Mouse (Mus musculus) intestine, embryonic 16.5 days (tissue): Measurements from ENCODE around the gene Pan2. TPM values are rescaled to one million over a fixed set of nuclear protein-coding genes. Genes with fewer than 3 reads are reported as not detected.
"Not testable (repeated sequence)": the region's sequence is repeated elsewhere in the genome, so short reads cannot be mapped to it uniquely, and the experiment has no call there.

Source experiments
- ATAC-seq: fragments of 200-750 bp; cut with Nextera tagmentation; 2 replicates; pipeline ENCODE4 v1.8.0; 2017; ENCODE audit warnings: moderate TSS enrichment, moderate library complexity
- H3K27ac ChIP-seq: fragments of 300-500 bp; sonication (generic); 2 replicates; pipeline ENCODE4 v1.5.1; 2014; ENCODE audit warnings: mild to moderate bottlenecking, low read length
- H3K27me3 ChIP-seq: fragments of 300-500 bp; sonication (generic); replicated peaks from 2 replicates; pipeline ENCODE4 v1.6.1; 2014; ENCODE audit warnings: low read length, control low read depth, mixed read lengths; ENCODE audit not compliant: control insufficient read depth, insufficient read depth
- H3K36me3 ChIP-seq: fragments of 300-500 bp; sonication (generic); 2 replicates; pipeline ENCODE4 v1.6.1; 2014; ENCODE audit warnings: low read length, control low read depth; ENCODE audit not compliant: control insufficient read depth, insufficient read depth
- H3K4me1 ChIP-seq: fragments of 300-500 bp; sonication (generic); 2 replicates; pipeline ENCODE4 v1.6.1; 2014; ENCODE audit warnings: low read length, control low read depth, mixed read lengths; ENCODE audit not compliant: control insufficient read depth, insufficient read depth
- H3K4me2 ChIP-seq: fragments of 300-500 bp; sonication (generic); 2 replicates; pipeline ENCODE4 v1.6.1; 2014; ENCODE audit warnings: low read depth, low read length, control low read depth
- H3K4me3 ChIP-seq: fragments of 300-500 bp; sonication (generic); 2 replicates; pipeline ENCODE4 v1.5.1; 2014; ENCODE audit warnings: mild to moderate bottlenecking, low read length
- H3K9ac ChIP-seq: fragments of 300-500 bp; sonication (generic); 2 replicates; pipeline ENCODE4 v1.6.1; 2014; ENCODE audit warnings: low read depth, low read length
- H3K9me3 ChIP-seq: fragments of 300-500 bp; sonication (generic); 2 replicates; pipeline ENCODE4 v1.6.1; 2016; ENCODE audit warnings: low read length, control low read depth; ENCODE audit not compliant: control insufficient read depth
- WGBS: fragments of 180-500 bp; shearing (Covaris S2); extraction: QIAGEN DNeasy Blood & Tissue Kit; methylation state at CpG from one replicate; pipeline ENCODE4 v1.1.7; 2014; 5-methylcytosine and 5-hydroxymethylcytosine counted together
- polyA plus RNA-seq: library from polyadenylated mRNA; unstranded; fragments of >200 nt; fragmentation: Nextera tagmentation; extraction: Ambion mirVana; gene quantifications from 2 replicates; pipeline ENCODE4 v1.2.1, GENCODE M21; 2015

Pan2 gene
- polyA plus RNA-seq, 1 experiment from 2014 or later = 25.5 TPM

- Histone ChIP-seq H3K36me3 (peaks cover 25% of the 10 kb centered on the region), H3K4me1 (peaks cover 10% of the 10 kb centered on the region), H3K4me3 (no peak overlapping the region), H3K9me3 (no peaks in the 10 kb centered on the region), H3K27ac (no peak overlapping the region), H3K27me3 (no peaks in the 10 kb centered on the region), H3K4me2 (no peak overlapping the region), H3K9ac (no peak overlapping the region)
- no peak for ATAC-seq
- 94% methylated on average over 8 of the region's 8 CpGs for WGBS
These were observed 23.7 kb downstream of the Pan2 start for GRCm38 (mm10) chr10:128326825-128327224.

- no peak overlapping the region for H3K4me2 ChIP-seq
- no peak for ATAC-seq
- H3K9ac ChIP-seq = no peak overlapping the region
- no peaks in the 10 kb centered on the region for H3K27me3 ChIP-seq
- peaks cover 25% of the 10 kb centered on the region for H3K36me3 ChIP-seq
- no peak overlapping the region for H3K27ac ChIP-seq
- H3K4me3 ChIP-seq = no peak overlapping the region
- WGBS = 87% methylated on average over 10 of the region's 10 CpGs
- H3K4me1 ChIP-seq = peaks cover 10% of the 10 kb centered on the region
- no peaks in the 10 kb centered on the region for H3K9me3 ChIP-seq
These were observed 24.5 kb downstream of the Pan2 start for GRCm38 (mm10) chr10:128327610-128328009.

DNA sequence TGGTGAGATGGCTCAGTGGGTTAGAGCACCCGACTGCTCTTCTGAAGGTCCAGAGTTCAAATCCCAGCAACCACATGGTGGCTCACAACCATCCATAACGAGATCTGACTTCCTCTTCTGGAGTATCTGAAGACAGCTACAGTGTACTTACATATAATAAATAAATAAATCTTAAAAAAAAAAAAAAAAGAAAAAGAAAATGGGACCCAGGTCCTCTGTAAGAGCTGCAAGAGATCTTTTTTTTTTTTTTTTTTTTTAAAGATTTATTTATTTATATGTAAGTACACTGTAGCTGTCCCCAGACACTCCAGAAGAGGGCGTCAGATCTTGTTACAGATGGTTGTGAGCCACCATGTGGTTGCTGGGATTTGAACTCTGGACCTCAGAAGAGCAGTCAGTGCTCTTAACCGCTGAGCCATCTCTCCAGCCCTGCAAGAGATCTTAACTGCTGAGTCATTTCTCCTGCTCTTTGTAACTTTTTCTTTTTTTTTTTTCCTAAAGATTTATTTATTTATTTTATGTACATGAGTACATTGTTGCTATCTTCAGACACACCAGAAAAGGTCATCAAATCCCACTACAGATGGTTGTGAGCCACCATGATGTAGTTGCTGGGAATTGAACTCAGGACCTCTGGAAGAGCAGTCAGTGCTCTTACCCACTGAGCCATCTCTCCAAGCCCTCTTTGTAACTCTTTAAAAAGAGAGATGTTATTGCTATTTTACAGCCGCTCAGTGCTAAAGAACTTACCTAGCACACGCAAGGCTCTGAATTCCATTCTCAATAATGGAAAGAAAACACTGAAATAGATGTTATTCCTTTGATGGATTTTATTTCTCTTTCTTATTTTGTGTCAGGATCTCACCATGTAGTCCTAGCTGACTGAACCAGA is 29.5 kb downstream of the Pan2 start:
- not testable (repeated sequence) for H3K27me3 ChIP-seq, H3K4me1 ChIP-seq, H3K9me3 ChIP-seq, ATAC-seq, H3K27ac ChIP-seq, H3K4me3 ChIP-seq, H3K4me2 ChIP-seq, H3K9ac ChIP-seq, H3K36me3 ChIP-seq
- WGBS = 81% methylated on average over 6 of the region's 6 CpGs

- Histone ChIP-seq H3K4me2 (no peak overlapping the region), H3K36me3 (no peaks in the 10 kb centered on the region), H3K4me1 (peaks cover 23% of the 10 kb centered on the region), H3K9me3 (no peaks in the 10 kb centered on the region), H3K27me3 (no peaks in the 10 kb centered on the region), H3K27ac (peak overlapping the region; percentile 89; the same call in 1 of the 2 replicates), H3K4me3 (no peak overlapping the region), H3K9ac (no peak overlapping the region)
- 0% methylated on average over 4 of the region's 4 CpGs for WGBS
- no peak for ATAC-seq
These were observed 32.4 kb downstream of the Pan2 start for GRCm38 (mm10) chr10:128335582-128335981.

GRCm38 (mm10) chr10:128336195-128336594 is 33.1 kb downstream of the Pan2 start:
- H3K9me3 ChIP-seq = no peaks in the 10 kb centered on the region
- no peak for ATAC-seq
- no peaks in the 10 kb centered on the region; the same call in 1 of the 2 replicates for H3K36me3 ChIP-seq
- WGBS = 80% methylated on average over 3 of the region's 3 CpGs
- H3K4me2 ChIP-seq = no peak overlapping the region
- H3K27me3 ChIP-seq = no peaks in the 10 kb centered on the region
- no peak overlapping the region for H3K4me3 ChIP-seq
- H3K4me1 ChIP-seq = peaks cover 23% of the 10 kb centered on the region
- peak overlapping the region; percentile 89 for H3K27ac ChIP-seq
- H3K9ac ChIP-seq = no peak overlapping the region

DNA sequence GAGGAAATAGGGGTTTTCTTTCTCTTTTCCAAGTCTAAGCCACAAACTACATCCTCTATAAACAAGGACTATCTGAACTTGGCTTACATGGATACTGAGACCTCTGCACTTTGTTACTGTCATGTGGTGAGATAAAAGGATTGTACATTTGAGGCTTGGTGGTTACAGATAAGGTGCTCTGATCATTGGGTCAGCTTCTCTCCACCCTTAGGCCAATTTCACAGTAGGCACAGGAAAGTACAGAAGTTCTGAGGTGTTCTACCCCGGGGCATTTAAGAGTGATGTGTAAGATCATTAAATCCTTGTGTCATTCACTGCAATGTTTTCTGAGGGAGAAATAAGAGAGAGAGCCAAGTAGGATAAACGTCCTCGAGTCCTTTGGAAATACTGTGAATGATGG is 33.5 kb downstream of the Pan2 start:
- Histone ChIP-seq H3K9ac (peak overlapping the region; percentile 68; the same call in 1 of the 2 replicates), H3K4me2 (peak overlapping the region; percentile 73), H3K4me1 (peaks cover 23% of the 10 kb centered on the region), H3K36me3 (no peaks in the 10 kb centered on the region; the same call in 1 of the 2 replicates), H3K27me3 (no peaks in the 10 kb centered on the region), H3K27ac (peak overlapping the region; percentile 89), H3K9me3 (no peaks in the 10 kb centered on the region), H3K4me3 (peak overlapping the region; percentile 95)
- WGBS = 64% methylated on average over 3 of the region's 3 CpGs
- ATAC-seq = no peak

GRCm38 (mm10) chr10:128337306-128338181 is 34.4 kb downstream of the Pan2 start, which contains the start of gene Cs:
Gene Cs, plus strand, starts transcription at chr10:128337734.
- no peaks in the 10 kb centered on the region for H3K9me3 ChIP-seq
- peaks cover 23% of the 10 kb centered on the region for H3K4me1 ChIP-seq
- peak within 1 kb of the TSS; percentile 73 for H3K4me2 ChIP-seq
- H3K27ac ChIP-seq = peak within 1 kb of the TSS; percentile 98
- no peaks in the 10 kb centered on the region; the same call in 1 of the 2 replicates for H3K36me3 ChIP-seq
- H3K27me3 ChIP-seq = no peaks in the 10 kb centered on the region
- peak within 1 kb of the TSS; percentile 95 for H3K4me3 ChIP-seq
- H3K9ac ChIP-seq = peak within 1 kb of the TSS; percentile 88
- 1% methylated on average over 61 of the region's 61 CpGs for WGBS
- ATAC-seq = peak; percentile 94

DNA sequence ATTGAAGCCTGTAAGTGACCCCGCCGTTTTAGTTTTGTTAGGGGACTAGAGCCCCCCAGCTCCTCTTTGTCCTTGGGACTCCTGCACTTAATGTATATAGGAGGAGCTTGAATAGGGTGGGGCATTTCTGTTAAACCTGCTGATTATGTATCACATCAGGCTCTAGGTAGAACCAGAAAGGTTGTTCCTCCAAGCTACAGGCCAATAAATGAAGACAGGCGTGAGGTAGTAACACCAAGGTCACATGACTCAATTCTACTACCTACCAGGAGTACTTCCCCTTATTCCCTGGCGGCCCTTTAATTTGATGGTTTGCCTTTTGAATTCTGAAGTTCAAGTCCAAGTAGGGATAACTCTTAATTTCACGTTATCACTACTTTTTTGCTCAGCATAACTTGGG is 35.3 kb downstream of the Pan2 start:
- Histone ChIP-seq H3K4me1 (peaks cover 23% of the 10 kb centered on the region), H3K4me3 (peak overlapping the region; percentile 95), H3K27me3 (no peaks in the 10 kb centered on the region), H3K9ac (peak overlapping the region; percentile 88), H3K4me2 (peak overlapping the region; percentile 69), H3K27ac (peak overlapping the region; percentile 98), H3K9me3 (no peaks in the 10 kb centered on the region), H3K36me3 (no peaks in the 10 kb centered on the region; the same call in 1 of the 2 replicates)
- peak; percentile 51 for ATAC-seq
- WGBS = 19% methylated on average over 5 of the region's 5 CpGs

- no peak for ATAC-seq
- Histone ChIP-seq H3K4me1 (peaks cover 26% of the 10 kb centered on the region), H3K9ac (peak overlapping the region; percentile 88; the same call in 1 of the 2 replicates), H3K4me2 (peak overlapping the region; percentile 69), H3K4me3 (peak overlapping the region; percentile 95), H3K27ac (no peak overlapping the region), H3K36me3 (no peaks in the 10 kb centered on the region; the same call in 1 of the 2 replicates), H3K9me3 (no peaks in the 10 kb centered on the region), H3K27me3 (no peaks in the 10 kb centered on the region)
- WGBS = 71% methylated on average over 2 of the region's 2 CpGs
These were observed 35.8 kb downstream of the Pan2 start for GRCm38 (mm10) chr10:128338948-128339347.
